Mouse (Mus musculus): Measurements from ENCODE around the gene Dyrk2. TPM values are rescaled to one million over a fixed set of nuclear protein-coding genes. Genes with fewer than 3 reads are reported as not detected.
A peak's percentile ranks its signal among the peaks of the same experiment; 100 is the strongest.

The Dyrk2 gene
- total RNA-seq (2021) = 10 to 100 TPM; 42.6 to 44.1 TPM
- long read RNA-seq, experiment 1, full-length matches to known transcripts = 12 of 25 reads
- long read RNA-seq, experiment 1, partial matches to known transcripts = 1 of 25 reads
- long read RNA-seq, experiment 1, other reads (novel, unspliced or antisense) = 12 of 25 reads
- long read RNA-seq, experiment 2, full-length matches to known transcripts = 13 of 23 reads
- long read RNA-seq, experiment 2, partial matches to known transcripts = 0 of 23 reads
- long read RNA-seq, experiment 2, other reads (novel, unspliced or antisense) = 10 of 23 reads

- DNase-seq (ENCODE audit: low spot score in 2 of 2) = no peak
These were observed at the start of gene Dyrk2 for GRCm38 (mm10) chr10:118870201-118870980. Dyrk2 (minus strand) TSS chr10:118870209.

GRCm38 (mm10) chr10:118902625-118903024, 32.6 kb upstream of the Dyrk2 start:
- DNase-seq (ENCODE audit: low spot score in 2 of 2) = peak in 1 of 2 experiments; percentile 10

- no peak for DNase-seq (ENCODE audit: low spot score in 2 of 2)
These were observed 23.6 kb upstream of the Dyrk2 start for GRCm38 (mm10) chr10:118893645-118894044.

- no peak for DNase-seq (ENCODE audit: low spot score in 2 of 2)
These were observed 14.1 kb upstream of the Dyrk2 start for GRCm38 (mm10) chr10:118884126-118884525.

DNA sequence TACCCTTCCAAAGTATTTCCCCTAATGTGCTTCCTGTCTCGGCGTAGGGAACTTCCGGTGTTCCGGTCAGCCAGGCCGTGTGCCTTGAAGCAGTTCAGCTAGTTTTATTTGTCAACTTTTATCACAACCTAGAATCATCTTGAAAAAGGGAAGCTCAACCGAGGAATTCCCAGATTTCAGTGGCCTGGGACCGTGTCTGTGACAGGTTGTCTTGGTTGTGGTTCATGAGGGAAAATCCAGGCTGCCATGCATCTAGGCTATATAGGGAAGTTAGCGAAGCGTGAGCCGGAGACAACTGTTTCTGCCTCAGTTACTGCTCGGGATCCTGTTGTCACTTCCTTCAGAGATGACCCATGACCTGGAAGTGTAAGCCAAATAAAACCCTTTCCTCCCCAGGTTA, 13.3 kb upstream of the Dyrk2 start:
- no peak for DNase-seq (ENCODE audit: low spot score in 2 of 2)

- DNase-seq (ENCODE audit: low spot score in 2 of 2) = no peak
These were observed 12.4 kb upstream of the Dyrk2 start for GRCm38 (mm10) chr10:118882258-118882885.

DNA sequence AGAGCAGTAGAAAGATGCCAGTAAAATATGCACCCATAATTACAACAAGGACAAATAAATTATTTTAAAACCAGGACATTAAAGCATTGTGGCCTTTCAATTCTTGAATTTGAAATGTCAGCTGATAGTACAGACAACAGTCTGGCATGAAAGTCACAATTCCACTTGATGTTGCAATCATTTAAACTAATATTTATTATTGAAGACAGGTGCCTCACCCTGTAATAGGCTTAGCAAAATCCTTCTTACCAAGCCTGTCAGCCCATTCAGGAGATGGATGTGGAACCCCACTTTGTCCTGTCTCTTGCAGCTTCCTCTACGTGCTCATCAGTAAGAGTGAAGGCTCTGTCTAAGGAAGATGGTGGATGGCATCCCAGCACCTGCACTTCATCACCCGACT, 10.8 kb upstream of the Dyrk2 start:
- no peak for DNase-seq (ENCODE audit: low spot score in 2 of 2)

GRCm38 (mm10) chr10:118872196-118872595, 2.2 kb upstream of the Dyrk2 start:
- DNase-seq (ENCODE audit: low spot score in 2 of 2) = no peak

GRCm38 (mm10) chr10:118869591-118870001, 413 bp downstream of the Dyrk2 start:
- DNase-seq (ENCODE audit: low spot score in 2 of 2) = peak; percentile 58 to 72

GRCm38 (mm10) chr10:118868601-118869590, 1.1 kb downstream of the Dyrk2 start:
- peak; percentile 73 to 86 for DNase-seq (ENCODE audit: low spot score in 2 of 2)

DNA sequence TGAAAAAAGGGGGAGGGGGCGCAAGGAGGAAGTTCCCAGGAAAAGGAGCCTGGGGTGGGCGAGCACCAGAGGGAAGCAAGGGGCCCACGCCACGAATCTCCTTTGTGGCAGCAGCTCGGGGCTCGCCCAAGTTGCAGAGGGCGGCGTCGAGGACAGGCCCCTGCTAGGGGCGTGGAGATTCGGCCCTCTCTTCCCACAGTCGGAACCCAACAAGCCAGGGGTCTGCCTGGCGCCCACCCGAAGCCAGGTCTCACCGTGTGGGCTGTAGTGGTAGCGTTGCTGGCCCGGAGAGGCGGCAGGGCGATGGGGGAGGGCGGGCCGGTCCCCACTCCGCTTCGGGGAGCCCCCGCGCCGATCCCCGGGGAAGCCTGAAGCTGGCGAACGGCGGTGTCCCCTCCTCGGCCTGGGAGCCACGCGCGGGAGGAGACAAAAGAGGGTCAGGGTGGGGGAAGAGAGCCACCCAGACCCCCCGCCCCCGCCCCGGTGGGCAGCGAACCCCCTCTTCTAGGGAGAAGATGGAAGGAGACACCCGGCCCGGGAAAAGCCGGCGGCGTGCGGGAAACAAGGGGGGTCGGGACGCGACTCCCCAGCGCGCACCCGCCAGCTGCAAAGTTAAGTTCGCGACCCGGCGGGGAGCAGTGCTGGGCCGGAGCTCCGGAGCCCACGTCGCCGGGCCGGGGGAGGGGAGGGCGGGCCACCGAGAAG, 2.0 kb downstream of the Dyrk2 start:
- no peak for DNase-seq (ENCODE audit: low spot score in 2 of 2)

DNA sequence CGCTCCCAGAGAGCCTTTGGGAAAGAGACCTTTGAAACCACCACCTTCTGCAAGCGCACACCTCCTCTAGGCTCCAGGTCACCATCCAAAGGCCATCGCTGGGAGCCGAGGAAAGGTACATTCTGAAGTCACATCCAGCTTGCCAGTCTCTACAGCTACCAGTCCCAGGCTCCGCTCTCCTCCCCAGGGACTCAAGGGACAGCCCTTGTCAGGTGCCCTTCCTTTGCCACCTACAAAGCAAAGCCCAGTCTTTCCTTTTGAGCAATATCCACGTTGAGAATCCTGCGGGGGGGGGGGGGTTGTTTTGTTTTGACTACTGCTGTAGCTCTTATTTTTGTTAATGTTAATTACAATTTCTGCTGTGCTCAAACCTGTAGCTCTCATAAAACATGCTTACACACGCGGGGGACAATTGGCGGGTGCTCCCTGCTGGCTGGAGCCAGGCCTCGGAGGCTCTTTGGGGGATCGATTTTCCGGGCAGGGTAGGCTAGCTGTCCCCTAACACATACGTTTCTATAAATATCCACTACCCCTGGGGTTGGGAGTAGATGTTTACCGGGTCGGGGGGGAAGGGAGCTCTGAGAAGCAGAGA, 2.6 kb downstream of the Dyrk2 start:
- no peak for DNase-seq (ENCODE audit: low spot score in 2 of 2)

DNA sequence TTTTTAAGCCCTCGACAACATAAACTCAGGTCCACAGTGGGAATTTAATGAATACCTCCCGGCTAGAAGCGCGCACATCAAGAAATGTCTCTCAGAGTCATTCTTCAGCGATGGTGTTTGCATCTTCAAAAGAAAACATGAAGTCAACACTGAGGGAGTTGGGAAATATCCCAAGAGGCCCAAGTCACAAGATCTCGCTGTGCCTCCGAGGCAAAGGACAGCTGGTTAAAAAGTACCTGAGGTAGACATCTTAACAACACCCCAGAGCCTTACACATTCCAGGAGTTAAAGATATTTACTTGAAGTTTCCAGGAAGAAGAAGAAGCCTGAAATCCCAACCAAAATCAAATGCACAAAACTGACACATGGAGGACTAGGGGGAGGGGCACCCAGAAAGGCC, 5.0 kb downstream of the Dyrk2 start:
- DNase-seq (ENCODE audit: low spot score in 2 of 2) = no peak

DNA sequence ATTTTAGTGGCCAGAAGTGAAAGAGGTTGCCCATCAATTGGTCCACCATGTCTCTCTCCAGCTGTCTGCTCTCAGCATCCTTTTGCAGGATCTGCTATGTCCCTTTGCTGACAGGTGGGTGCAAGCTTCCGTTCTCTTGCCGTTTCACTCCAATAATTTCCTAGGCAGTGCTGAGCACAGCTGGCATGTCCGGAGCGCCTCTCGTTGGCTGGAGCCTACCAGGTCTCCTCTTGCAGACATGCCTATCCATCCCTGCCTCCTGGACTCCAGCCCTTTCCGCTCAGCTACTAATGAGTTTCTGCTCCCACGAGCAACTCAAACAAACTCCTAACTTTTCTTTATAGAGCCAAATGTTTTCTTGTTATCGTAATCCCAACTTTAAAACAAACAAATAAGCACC, 6.4 kb downstream of the Dyrk2 start:
- no peak for DNase-seq (ENCODE audit: low spot score in 2 of 2)

- DNase-seq (ENCODE audit: low spot score in 2 of 2) = no peak
These were observed 7.8 kb downstream of the Dyrk2 start for GRCm38 (mm10) chr10:118862233-118862632.

DNA sequence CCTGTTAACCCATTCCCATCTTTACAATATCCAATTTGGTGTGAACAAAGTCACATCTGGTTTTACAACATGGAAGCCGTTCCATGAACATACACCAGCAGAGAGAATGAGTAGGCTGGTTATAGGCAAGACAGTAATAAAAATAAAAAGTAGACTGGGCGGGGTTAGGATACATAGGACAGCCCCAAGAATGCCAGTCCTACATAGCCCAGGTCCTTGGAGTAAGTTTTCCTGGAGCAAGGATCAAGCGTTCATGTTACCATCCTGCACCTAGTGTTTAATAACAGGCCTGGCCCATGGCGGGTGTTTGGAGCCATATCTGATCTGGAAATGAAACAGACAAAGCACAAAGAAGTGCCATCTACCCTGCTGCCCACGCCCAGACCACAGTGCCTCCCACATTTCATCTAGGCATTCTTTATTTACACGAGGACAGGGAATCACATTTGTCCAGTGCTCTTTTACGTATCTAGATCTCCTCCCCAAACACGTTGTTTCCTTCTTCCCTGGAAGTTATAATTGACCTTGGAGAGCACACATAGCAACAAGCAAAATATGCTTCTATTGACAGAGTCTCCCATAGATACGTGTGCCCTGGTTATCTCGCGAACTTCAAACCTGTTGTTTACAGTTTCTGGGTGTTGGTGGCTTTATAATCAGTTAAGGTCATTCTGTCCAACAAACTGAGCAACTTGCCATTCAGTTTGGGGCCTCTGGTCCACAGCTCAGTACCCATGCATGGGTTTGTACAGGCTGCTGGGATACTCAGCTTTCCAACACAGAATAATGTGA, 8.6 kb downstream of the Dyrk2 start:
- no peak for DNase-seq (ENCODE audit: low spot score in 2 of 2)

- no peak for DNase-seq (ENCODE audit: low spot score in 2 of 2)
These were observed 10.4 kb downstream of the Dyrk2 start for GRCm38 (mm10) chr10:118859655-118860054.

DNA sequence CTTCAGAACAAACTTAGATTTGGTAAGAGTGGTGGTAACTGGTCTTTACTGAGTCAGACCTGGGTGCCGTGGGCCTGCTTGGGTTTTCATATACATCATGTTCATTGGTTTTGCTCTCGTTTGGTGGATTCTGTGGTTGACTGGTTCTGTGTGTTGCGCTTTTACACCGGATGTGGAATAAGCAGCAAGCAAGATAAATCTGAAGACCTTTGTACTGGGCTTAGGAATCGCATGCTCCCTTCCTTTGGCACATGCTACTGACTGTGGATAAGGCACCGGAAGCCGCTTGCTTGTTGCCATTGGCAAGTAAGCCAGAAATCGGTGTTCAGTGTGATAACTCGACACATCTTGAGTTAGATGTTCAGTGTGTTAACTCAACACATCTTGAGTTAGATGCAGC, 15.4 kb downstream of the Dyrk2 start:
- DNase-seq (ENCODE audit: low spot score in 2 of 2) = no peak

- DNase-seq (ENCODE audit: low spot score in 2 of 2) = no peak
These were observed 17.5 kb downstream of the Dyrk2 start for GRCm38 (mm10) chr10:118852554-118852953.
